Mouse (Mus musculus) intestine, embryonic 16.5 days (tissue): ENCODE data around the gene Ntf3. TPM values are rescaled to one million over a fixed set of nuclear protein-coding genes. Genes with fewer than 3 reads are reported as not detected.

Source experiments
- ATAC-seq: fragments of 200-750 bp; cut with Nextera tagmentation; 2 replicates; pipeline ENCODE4 v1.8.0; 2017; ENCODE audit warnings: moderate TSS enrichment, moderate library complexity
- H3K27ac ChIP-seq: fragments of 300-500 bp; sonication (generic); 2 replicates; pipeline ENCODE4 v1.5.1; 2014; ENCODE audit warnings: mild to moderate bottlenecking, low read length
- H3K27me3 ChIP-seq: fragments of 300-500 bp; sonication (generic); replicated peaks from 2 replicates; pipeline ENCODE4 v1.6.1; 2014; ENCODE audit warnings: low read length, control low read depth, mixed read lengths; ENCODE audit not compliant: control insufficient read depth, insufficient read depth
- H3K36me3 ChIP-seq: fragments of 300-500 bp; sonication (generic); 2 replicates; pipeline ENCODE4 v1.6.1; 2014; ENCODE audit warnings: low read length, control low read depth; ENCODE audit not compliant: control insufficient read depth, insufficient read depth
- H3K4me1 ChIP-seq: fragments of 300-500 bp; sonication (generic); 2 replicates; pipeline ENCODE4 v1.6.1; 2014; ENCODE audit warnings: low read length, control low read depth, mixed read lengths; ENCODE audit not compliant: control insufficient read depth, insufficient read depth
- H3K4me2 ChIP-seq: fragments of 300-500 bp; sonication (generic); 2 replicates; pipeline ENCODE4 v1.6.1; 2014; ENCODE audit warnings: low read depth, low read length, control low read depth
- H3K4me3 ChIP-seq: fragments of 300-500 bp; sonication (generic); 2 replicates; pipeline ENCODE4 v1.5.1; 2014; ENCODE audit warnings: mild to moderate bottlenecking, low read length
- H3K9ac ChIP-seq: fragments of 300-500 bp; sonication (generic); 2 replicates; pipeline ENCODE4 v1.6.1; 2014; ENCODE audit warnings: low read depth, low read length
- H3K9me3 ChIP-seq: fragments of 300-500 bp; sonication (generic); 2 replicates; pipeline ENCODE4 v1.6.1; 2016; ENCODE audit warnings: low read length, control low read depth; ENCODE audit not compliant: control insufficient read depth
- WGBS: fragments of 180-500 bp; shearing (Covaris S2); extraction: QIAGEN DNeasy Blood & Tissue Kit; methylation state at CpG from one replicate; pipeline ENCODE4 v1.1.7; 2014; 5-methylcytosine and 5-hydroxymethylcytosine counted together
- polyA plus RNA-seq: library from polyadenylated mRNA; unstranded; fragments of >200 nt; fragmentation: Nextera tagmentation; extraction: Ambion mirVana; gene quantifications from 2 replicates; pipeline ENCODE4 v1.2.1, GENCODE M21; 2015

Gene Ntf3
- polyA plus RNA-seq, 1 experiment from 2014 or later: 6.7 TPM

GRCm38 (mm10) chr6:126142021-126142554 lies 24.6 kb downstream of the Ntf3 start:
- no peak for ATAC-seq
- WGBS: 66% methylated on average over 8 of the region's 8 CpGs

GRCm38 (mm10) chr6:126141472-126141871 lies 25.2 kb downstream of the Ntf3 start:
- peaks cover 18% of the 10 kb centered on the region; the same call in 1 of the 2 replicates for H3K4me1 ChIP-seq
- peak; percentile 83 for ATAC-seq
- H3K9ac ChIP-seq: no peak overlapping the region
- 0 out of 2 replicates have a peak overlapping the region, but pooled peaks have one; percentile 9 for H3K27ac ChIP-seq
- no peaks in the 10 kb centered on the region for H3K36me3 ChIP-seq
- H3K4me2 ChIP-seq: no peak overlapping the region
- no peak overlapping the region for H3K4me3 ChIP-seq
- 49% methylated on average over 13 of the region's 13 CpGs for WGBS
- H3K9me3 ChIP-seq: no peaks in the 10 kb centered on the region
- H3K27me3 ChIP-seq: no peaks in the 10 kb centered on the region

More at GRCm38 (mm10) chr6:126142021-126142554, 24.6 kb downstream of the Ntf3 start:
- no peaks in the 10 kb centered on the region for H3K36me3 ChIP-seq
- H3K4me3 ChIP-seq: no peak overlapping the region
- 0 out of 2 replicates have a peak overlapping the region, but pooled peaks have one; percentile 9 for H3K27ac ChIP-seq
- no peak overlapping the region for H3K4me2 ChIP-seq
- no peaks in the 10 kb centered on the region for H3K9me3 ChIP-seq
- H3K27me3 ChIP-seq: no peaks in the 10 kb centered on the region
- H3K9ac ChIP-seq: no peak overlapping the region
- H3K4me1 ChIP-seq: peaks cover 18% of the 10 kb centered on the region; the same call in 1 of the 2 replicates

- H3K27ac ChIP-seq: 0 out of 2 replicates have a peak overlapping the region, but pooled peaks have one; percentile 9
- peaks cover 18% of the 10 kb centered on the region; the same call in 1 of the 2 replicates for H3K4me1 ChIP-seq
- WGBS: 56% methylated on average over 6 of the region's 6 CpGs
- no peaks in the 10 kb centered on the region for H3K27me3 ChIP-seq
- ATAC-seq: no peak
- H3K4me2 ChIP-seq: no peak overlapping the region
- H3K9me3 ChIP-seq: no peaks in the 10 kb centered on the region
- H3K36me3 ChIP-seq: no peaks in the 10 kb centered on the region
- H3K9ac ChIP-seq: no peak overlapping the region
- H3K4me3 ChIP-seq: no peak overlapping the region
Measured at GRCm38 (mm10) chr6:126140961-126141360, 25.7 kb downstream of the Ntf3 start.

- Histone ChIP-seq H3K9me3 (no peaks in the 10 kb centered on the region), H3K4me1 (peaks cover 18% of the 10 kb centered on the region; the same call in 1 of the 2 replicates), H3K36me3 (no peaks in the 10 kb centered on the region), H3K9ac (no peak overlapping the region), H3K27me3 (no peaks in the 10 kb centered on the region), H3K4me3 (no peak overlapping the region), H3K27ac (no peak overlapping the region), H3K4me2 (no peak overlapping the region)
- ATAC-seq: no peak
- 41% methylated on average over 2 of the region's 2 CpGs for WGBS
Measured at GRCm38 (mm10) chr6:126140416-126140815, 26.3 kb downstream of the Ntf3 start.

- Histone ChIP-seq H3K4me2 (no peak overlapping the region), H3K4me3 (no peak overlapping the region), H3K9ac (no peak overlapping the region), H3K4me1 (no peaks in the 10 kb centered on the region), H3K27ac (no peak overlapping the region), H3K9me3 (no peaks in the 10 kb centered on the region), H3K36me3 (no peaks in the 10 kb centered on the region), H3K27me3 (no peaks in the 10 kb centered on the region)
- no peak for ATAC-seq
- WGBS: 59% methylated on average over 19 of the region's 19 CpGs
Measured at GRCm38 (mm10) chr6:126134155-126134906, 32.4 kb downstream of the Ntf3 start.

- H3K4me2 ChIP-seq: no peak overlapping the region
- WGBS: 38% methylated on average over 7 of the region's 7 CpGs
- ATAC-seq: no peak
Measured at GRCm38 (mm10) chr6:126128238-126128637, 38.5 kb downstream of the Ntf3 start.

GRCm38 (mm10) chr6:126118247-126118646 lies 48.5 kb downstream of the Ntf3 start:
- Histone ChIP-seq H3K9me3 (no peaks in the 10 kb centered on the region), H3K27me3 (no peaks in the 10 kb centered on the region), H3K4me1 (peaks cover 9% of the 10 kb centered on the region; the same call in 1 of the 2 replicates), H3K9ac (no peak overlapping the region), H3K36me3 (no peaks in the 10 kb centered on the region), H3K4me3 (no peak overlapping the region), H3K4me2 (no peak overlapping the region), H3K27ac (no peak overlapping the region)
- 35% methylated on average over 1 of the region's 1 CpGs for WGBS
- ATAC-seq: no peak

More at GRCm38 (mm10) chr6:126128238-126128637, 38.5 kb downstream of the Ntf3 start:
- H3K4me1 ChIP-seq: peaks cover 4% of the 10 kb centered on the region; the same call in 1 of the 2 replicates
- no peak overlapping the region for H3K4me3 ChIP-seq
- H3K27me3 ChIP-seq: no peaks in the 10 kb centered on the region
- no peak overlapping the region for H3K27ac ChIP-seq
- no peak overlapping the region for H3K9ac ChIP-seq
- H3K36me3 ChIP-seq: no peaks in the 10 kb centered on the region
- no peaks in the 10 kb centered on the region for H3K9me3 ChIP-seq

GRCm38 (mm10) chr6:126117191-126117590 lies 49.5 kb downstream of the Ntf3 start:
- Histone ChIP-seq H3K4me2 (no peak overlapping the region), H3K9ac (no peak overlapping the region), H3K27me3 (no peaks in the 10 kb centered on the region), H3K36me3 (no peaks in the 10 kb centered on the region), H3K4me3 (no peak overlapping the region), H3K9me3 (no peaks in the 10 kb centered on the region), H3K4me1 (peaks cover 9% of the 10 kb centered on the region; the same call in 1 of the 2 replicates), H3K27ac (no peak overlapping the region)
- ATAC-seq: no peak
- 65% methylated on average over 8 of the region's 8 CpGs for WGBS

- Histone ChIP-seq H3K9ac (no peak overlapping the region; the same call in 1 of the 2 replicates), H3K27me3 (no peaks in the 10 kb centered on the region), H3K9me3 (no peaks in the 10 kb centered on the region), H3K36me3 (no peaks in the 10 kb centered on the region), H3K4me1 (peaks cover 12% of the 10 kb centered on the region; the same call in 1 of the 2 replicates), H3K4me2 (no peak overlapping the region), H3K27ac (peak overlapping the region; percentile 86), H3K4me3 (no peak overlapping the region)
- peak; percentile 36; the same call in 1 of the 2 replicates for ATAC-seq
- WGBS: 52% methylated on average over 10 of the region's 10 CpGs
Measured at GRCm38 (mm10) chr6:126114934-126115633, 51.6 kb downstream of the Ntf3 start.
